Mouse (Mus musculus) kidney, adult 2 months (tissue): ENCODE data around the gene Capn11.

Experiments
- CTCF ChIP-seq: fragments of 200-500 bp; conservative IDR thresholded peaks from 2 replicates; pipeline ENCODE4 v1.5.1; 2011; ENCODE audit warnings: low read depth, mild to moderate bottlenecking, control low read depth, low read length, moderate library complexity, mixed read lengths; ENCODE audit not compliant: insufficient read depth, insufficient read length
- POLR2A ChIP-seq: fragments of 200-500 bp; IDR thresholded peaks from one replicate; pipeline ENCODE4 v1.6.1; 2011; ENCODE audit warnings: low read depth, low read length, control low read depth

GRCm38 (mm10) chr17:45659225-45659624 is at the start of gene Capn11:
- TF ChIP-seq CTCF (no peak), POLR2A (no peak)
